Mouse (Mus musculus) retina, embryonic 14.5 days (tissue): ENCODE data around the gene Bola1.
A peak's percentile ranks its signal among the peaks of the same experiment; 100 is the strongest.
"Not testable (repeated sequence)": the region's sequence is repeated elsewhere in the genome, so short reads cannot be mapped to it uniquely, and the experiment has no call there.

ENCODE experiments used
- DNase-seq: peaks from one replicate; pipeline ENCODE4 v3.0.0-alpha.2; 2015; ENCODE audit warnings: low spot score

Gene Bola1

DNA sequence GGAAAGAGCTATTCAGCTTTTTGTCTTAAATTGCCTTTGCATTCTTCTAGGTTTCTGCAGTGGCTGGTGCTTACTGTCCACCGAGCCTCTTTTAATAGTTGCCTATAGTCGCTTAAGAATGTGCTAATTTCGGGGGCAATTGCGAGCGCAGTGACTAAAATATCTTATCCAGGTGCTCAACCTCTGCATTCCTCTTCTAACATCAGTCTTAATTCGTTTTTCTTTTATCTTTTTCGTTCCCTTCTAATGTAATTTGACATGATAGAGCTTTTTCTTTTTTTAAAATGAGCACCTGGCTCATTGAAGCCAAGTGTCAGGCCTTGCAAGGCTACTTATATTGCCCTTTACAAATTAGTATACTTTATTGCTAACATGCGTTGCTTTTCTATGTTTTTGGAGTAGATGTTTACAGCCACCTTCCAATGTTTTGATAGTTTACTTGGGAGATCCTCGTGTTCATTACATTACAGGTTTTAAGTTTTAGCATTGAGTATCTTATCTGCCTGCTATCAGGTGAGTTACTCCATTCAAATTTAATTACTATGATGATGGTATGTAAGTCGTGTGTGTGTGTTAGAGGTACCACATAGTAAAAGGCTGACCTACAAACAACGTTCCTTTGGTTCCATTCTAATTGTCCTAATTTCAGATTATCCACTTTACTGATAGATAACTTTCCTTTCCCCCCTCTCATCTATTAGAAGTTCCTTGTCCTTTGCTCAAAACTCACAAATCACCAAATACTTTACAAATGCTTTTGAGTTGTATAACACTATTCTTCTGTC, 28.0 kb upstream of the Bola1 start:
- no peak for DNase-seq

DNA sequence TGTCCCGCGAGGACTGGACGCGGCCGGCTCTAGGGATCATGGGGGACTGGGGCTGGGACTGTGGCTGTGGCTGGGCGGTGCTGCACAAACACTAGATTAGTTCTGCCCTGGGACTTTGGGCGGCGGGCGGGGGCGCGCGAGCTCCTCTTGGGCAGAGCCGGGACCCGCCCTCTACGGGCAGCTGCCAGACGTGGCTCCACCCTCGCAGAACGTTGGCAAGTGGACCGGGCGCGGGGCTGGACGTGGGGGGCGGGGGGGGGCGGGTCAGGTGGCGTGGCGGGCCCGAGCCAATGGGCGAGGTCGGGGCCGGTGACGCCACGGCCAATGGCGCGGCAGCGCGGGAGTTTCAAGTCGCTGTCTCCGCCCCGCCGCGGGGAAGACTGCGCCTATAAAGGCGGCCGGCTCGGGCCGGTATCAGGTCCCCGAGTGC, 26.9 kb upstream of the Bola1 start, which contains the start of gene Hist2h3c1:
Hist2h3c1 (plus strand) TSS at position 259 of the 430 bp plus-strand sequence.
- DNase-seq = not testable (repeated sequence)

DNA sequence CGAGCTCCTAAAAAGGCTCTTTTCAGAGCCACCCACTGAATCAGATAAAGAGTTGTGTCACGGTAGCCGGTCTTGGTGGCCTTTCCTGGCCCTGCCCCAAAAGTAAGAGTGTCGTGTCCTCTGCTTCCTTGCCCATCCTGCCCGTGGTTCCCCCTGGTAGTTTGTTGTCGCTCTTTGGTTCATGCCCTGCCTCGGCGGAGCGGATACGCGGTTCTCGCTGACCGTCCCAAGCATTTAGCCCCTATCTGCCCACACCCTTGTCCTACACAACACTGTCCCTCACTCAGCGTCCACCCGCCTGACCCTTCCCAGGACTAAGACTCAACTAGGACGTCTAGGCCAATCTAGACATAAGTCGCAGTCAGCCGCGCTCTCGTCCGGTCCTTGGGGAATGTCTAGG, 26.5 kb upstream of the Bola1 start:
- DNase-seq = not testable (repeated sequence)

DNA sequence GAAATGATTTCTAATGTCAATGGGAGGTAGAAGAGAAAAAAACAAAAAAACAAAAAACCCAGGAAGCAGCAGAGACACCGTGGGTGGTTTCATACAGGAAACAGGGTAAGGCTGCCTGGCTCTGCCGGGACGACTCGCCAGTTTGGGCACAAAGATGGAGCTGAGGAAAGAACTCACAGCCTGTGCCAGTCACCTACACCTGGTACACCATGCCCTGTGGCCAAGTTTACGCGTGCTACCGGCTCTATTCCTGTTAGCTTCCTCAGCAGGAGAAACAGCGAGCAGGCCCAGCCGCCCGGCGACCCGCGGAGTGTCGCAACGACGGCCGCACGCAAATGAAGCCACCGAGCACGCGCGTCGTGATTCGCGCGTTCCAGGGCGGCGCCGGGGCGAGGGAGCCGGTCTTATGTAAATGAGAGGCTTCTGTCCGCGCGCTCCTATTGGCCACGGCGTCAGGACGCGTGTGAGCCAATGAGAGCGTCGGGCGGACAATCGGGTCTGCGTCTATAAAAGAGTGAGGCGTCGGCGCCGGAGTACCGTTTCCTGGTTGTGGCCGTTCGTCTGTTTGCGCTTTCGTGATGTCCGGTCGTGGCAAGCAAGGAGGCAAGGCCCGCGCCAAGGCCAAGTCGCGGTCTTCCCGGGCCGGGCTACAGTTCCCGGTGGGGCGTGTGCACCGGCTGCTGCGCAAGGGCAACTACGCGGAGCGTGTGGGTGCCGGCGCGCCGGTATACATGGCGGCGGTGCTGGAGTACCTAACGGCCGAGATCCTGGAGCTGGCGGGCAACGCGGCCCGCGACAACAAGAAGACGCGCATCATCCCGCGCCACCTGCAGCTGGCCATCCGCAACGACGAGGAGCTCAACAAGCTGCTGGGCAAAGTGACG, 25.7 kb upstream of the Bola1 start, which contains the start of gene Hist2h2aa1:
Hist2h2aa1 (plus strand) TSS at position 495 of the 884 bp plus-strand sequence.
- peak; percentile 80 for DNase-seq

DNA sequence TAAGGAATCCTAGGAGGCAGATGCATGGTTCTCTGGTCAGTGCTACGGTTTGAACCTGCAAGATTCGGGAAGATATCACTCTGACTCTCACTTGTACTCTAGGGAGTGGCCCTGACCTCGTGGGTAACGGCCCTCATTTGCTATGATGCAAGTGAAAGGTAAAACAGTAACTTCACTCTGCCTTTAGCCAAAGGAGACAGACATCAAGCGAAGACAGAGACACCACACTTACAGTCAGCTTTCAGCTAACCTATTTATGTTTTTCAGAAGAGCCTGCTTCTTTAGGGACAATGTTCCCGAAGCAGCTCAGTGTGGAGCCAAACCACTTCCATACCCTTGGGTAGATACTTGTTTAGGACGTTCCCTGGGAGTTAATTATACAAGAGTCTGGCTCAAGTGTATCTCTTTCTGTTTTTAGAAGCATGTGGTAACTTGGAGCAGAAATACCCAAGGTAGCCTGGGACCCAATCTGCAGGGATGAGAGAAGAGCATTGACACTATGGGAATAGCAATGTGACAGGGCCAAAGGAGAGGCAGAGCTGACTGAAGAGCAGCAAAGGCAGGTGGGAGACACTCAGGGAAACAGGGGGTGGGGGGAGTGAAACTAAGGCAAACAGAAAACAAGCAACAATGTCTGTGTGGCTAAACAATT, 24.5 kb upstream of the Bola1 start:
- DNase-seq = no peak

DNA sequence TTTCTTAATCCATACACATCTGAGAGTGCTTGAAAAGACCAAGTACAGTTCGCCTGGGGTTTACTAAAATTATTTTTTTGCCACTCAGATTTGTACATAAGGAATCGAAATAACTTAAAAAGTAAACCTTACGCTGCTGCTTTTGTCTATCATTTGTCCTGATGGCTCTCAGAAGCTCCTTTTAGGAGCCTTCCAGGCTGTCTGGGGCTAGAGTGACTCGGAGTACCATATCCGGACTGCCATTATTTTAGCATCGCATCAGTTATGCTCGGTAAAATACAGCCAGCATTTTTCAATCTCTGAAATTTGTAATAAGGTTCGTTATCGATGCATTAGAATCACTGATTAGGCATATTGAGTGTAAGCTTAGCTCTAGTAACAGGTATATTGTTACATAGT, 21.3 kb upstream of the Bola1 start:
- DNase-seq = no peak

DNA sequence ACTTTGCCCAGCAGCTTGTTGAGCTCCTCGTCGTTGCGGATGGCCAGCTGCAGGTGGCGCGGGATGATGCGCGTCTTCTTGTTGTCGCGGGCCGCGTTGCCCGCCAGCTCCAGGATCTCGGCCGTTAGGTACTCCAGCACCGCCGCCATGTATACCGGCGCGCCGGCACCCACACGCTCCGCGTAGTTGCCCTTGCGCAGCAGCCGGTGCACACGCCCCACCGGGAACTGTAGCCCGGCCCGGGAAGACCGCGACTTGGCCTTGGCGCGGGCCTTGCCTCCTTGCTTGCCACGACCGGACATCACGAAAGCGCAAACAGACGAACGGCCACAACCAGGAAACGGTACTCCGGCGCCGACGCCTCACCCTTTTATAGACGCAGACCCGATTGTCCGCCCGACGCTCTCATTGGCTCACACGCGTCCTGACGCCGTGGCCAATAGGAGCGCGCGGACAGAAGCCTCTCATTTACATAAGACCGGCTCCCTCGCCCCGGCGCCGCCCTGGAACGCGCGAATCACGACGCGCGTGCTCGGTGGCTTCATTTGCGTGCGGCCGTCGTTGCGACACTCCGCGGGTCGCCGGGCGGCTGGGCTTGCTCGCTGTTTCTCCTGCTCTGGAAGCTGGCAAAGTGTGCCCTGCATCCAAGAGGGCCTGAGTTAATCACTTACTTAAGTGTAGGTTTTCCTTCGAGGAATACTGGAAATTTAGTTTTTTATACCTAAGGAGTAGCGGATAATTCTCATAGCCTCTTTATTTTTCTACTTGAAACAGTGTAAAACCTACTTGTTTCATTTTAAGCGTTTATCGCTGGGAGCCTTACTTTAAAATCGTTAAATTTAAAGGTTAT, 20.7 kb upstream of the Bola1 start, which contains the start of gene Hist2h2aa2:
Hist2h2aa2 (minus strand) TSS at position 328 of the 850 bp plus-strand sequence.
- DNase-seq = peak; percentile 65

DNA sequence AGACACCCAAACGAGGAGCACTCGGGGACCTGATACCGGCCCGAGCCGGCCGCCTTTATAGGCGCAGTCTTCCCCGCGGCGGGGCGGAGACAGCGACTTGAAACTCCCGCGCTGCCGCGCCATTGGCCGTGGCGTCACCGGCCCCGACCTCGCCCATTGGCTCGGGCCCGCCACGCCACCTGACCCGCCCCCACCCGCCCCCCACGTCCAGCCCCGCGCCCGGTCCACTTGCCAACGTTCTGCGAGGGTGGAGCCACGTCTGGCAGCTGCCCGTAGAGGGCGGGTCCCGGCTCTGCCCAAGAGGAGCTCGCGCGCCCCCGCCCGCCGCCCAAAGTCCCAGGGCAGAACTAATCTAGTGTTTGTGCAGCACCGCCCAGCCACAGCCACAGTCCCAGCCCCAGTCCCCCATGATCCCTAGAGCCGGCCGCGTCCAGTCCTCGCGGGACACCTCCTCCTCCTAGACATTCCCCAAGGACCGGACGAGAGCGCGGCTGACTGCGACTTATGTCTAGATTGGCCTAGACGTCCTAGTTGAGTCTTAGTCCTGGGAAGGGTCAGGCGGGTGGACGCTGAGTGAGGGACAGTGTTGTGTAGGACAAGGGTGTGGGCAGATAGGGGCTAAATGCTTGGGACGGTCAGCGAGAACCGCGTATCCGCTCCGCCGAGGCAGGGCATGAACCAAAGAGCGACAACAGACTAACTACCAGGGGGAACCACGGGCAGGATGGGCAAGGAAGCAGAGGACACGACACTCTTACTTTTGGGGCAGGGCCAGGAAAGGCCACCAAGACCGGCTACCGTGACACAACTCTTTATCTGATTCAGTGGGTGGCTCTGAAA, 19.7 kb upstream of the Bola1 start, which contains the start of gene Hist2h3c2:
Hist2h3c2 (minus strand) TSS at position 174 of the 840 bp plus-strand sequence.
- DNase-seq = not testable (repeated sequence)

DNA sequence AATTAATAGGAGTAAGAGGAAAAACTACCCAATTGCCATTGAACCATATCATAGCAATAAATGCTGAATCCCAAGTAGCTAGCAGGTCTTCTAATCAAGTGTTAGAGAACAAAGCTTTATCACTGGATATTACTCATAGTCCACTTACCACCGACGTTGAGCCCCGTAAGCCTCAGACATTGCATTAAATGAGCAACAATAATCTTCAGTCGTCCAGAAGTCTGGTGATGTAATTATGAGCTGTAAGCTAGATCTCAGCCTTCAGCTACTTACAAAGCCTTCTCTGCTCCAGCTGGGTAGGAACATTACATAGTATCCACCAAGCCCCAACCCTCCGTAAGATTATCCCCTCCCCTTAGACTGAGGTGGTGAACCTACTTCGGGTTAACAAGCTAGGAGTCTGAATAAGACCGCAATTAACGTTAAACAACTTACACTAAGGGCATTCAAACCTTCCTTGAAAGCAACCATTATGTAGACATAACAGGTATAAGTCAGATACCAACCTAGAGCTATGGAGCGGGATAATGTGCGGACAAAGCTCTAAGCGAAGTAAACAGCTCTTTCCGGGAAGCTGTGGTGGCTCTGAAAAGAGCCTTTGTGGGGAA, 18.5 kb upstream of the Bola1 start:
- DNase-seq = peak; percentile 60

DNA sequence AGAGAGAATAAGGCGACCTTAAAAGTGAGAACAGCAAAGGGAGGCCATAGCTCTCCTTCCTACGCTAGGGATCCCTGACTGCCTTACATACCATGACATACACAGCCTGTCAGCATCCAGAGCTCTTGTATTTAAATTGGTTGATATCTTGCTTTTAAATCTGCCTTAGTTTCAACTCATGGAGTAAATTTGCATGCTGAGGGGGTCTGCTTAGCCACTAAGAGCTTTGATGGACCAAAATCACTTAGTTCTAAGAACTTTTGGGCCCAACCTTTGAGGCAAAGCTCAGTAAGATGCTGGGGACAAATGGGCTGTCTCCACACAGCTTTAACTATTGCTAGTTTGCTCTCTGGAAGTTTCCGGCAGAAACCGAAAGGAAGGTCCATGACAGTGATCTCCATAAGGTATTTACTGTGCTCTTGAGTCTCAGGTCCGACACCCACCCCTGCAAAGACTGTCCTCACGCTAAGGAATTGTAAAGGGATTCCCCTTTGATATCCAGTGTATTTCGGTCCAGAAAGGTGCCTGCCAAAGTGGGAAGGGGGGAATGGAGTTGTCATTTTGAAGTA, 17.9 kb upstream of the Bola1 start:
- DNase-seq = peak; percentile 40

DNA sequence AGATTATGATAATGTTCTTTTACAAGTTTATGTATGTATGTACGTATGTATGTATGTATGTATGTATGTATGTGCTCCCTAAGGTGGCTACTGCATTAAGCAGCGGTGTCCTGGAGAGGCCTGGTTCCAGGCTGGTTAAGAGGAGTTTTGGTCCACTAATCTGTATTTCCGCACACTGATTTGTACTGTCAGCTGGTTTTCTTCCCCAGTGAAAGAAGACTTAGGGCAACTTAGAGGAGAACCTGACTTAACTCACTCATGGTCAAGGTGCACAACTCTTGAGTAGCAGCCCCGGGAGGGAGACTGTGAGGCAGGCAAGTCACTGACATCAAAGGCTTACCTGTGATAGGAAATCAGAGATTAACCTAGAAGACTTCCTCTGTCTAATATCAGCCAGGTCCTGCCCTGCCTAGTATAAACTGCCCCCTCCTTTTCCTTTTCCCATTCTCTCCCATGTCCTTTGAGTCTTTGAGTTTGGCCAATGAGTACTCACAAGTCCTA, 17.4 kb upstream of the Bola1 start:
- DNase-seq = no peak

DNA sequence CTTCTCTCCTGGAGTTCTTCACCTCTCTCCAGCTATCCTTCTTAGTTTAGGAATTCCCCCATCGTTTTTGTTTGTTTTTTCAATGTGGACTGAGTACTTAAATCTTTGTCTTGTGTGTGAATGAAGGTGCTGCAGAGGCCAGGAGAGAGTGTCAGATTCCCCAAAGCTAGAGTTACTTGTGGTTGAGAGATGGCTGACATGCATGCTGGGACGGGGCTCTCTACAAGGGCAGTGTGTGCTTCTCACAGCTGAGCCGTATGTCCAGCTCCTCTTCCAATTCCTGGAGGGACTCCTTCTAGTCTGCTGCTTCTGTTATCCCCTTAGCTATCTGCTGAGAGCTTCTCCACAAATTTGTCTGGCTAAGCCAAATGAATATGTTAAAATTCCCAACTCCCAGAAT, 16.3 kb upstream of the Bola1 start:
- DNase-seq = no peak

DNA sequence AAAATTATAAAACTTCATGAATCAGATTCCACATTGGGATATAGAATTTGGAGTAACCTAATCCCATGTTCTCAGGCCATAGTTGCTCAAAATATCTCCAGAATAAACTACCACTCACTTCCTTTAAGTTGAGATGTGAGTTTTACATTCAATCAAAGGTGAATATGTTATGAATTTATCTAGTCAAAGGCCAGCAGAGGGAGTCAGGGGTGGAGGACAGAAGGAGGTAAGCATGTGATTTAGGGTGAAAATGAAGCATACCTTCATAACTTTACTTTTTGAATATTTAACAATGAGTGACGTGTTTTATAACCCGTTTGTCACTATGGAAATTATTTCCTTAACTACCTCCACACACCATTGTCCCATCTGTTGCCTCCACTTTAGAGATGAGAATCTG, 15.4 kb upstream of the Bola1 start:
- DNase-seq = no peak

DNA sequence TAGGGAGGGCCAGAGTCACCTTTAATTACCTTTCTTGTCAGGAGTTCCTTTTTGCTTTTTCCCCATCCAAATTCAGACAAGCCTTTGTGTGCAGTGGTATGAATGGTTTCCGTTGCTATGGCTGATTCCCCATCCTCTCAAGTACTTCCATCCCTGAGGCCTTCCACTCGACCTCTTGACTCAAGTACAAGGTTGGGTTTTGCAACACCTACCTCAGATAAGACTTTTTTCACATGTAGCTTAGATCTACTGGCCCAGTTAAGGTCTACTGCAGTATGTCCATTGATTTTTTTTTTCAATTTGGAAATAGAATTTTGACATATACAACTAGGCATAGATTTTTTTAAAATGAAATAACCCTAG, 12.2 kb upstream of the Bola1 start:
- no peak for DNase-seq

DNA sequence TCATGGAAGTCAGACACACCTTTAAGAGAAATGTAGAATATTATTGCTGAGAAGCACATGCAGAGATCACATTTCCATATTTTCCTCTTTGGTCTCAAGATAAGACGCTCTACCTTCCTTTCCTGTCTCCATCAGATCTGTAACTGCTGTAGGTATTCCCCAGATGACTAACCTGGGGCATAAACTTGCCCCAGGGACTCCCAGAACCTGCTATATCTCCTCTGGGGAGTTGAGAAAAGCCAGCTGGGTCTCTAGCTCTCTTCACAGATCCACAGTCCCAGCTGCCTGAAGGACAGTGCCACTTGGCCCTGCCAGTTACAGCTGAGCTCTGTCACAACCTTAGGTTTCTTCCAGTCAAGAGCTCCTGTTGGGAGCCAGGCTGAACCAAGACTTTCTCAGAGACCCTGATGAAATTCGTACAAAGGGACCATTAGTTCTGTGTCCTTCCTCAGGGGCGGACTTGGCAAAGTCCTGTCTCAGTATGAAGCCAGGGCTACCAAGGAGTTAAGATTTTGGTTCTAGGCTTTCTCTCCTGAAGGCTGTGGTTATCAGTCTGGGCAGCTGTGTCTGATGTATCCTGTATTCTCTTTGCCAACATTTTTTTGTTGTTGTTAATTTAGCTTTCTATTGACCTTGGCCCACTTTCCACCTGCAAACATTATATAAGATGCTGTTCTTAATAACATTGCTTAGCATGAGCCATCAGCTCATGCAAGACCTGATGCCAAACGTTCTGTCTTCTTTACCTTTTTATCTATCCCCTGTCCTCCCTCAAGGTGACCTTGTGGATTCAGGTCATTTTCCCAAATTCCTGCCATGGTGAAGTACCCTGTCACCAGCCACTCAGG, 11.6 kb upstream of the Bola1 start:
- DNase-seq = no peak

DNA sequence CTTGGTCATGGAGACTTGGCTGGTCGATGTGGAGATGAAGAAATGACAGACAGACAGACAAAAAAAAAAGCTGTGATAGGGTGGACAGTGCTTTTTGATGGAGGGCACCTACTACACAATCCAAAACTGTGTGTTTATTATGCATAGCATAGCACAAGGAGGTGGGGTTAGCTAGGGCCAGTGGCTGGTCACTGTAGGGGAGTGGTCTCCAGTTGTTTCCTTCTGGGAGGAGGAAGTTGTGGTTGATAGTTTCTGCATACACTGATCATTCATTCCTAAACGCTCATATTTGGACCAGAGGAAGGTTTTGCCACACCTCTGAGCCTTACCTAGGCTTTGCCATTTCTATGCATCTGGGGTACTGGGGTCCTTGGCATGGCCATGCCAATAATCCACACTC, 10.9 kb upstream of the Bola1 start:
- DNase-seq = no peak

DNA sequence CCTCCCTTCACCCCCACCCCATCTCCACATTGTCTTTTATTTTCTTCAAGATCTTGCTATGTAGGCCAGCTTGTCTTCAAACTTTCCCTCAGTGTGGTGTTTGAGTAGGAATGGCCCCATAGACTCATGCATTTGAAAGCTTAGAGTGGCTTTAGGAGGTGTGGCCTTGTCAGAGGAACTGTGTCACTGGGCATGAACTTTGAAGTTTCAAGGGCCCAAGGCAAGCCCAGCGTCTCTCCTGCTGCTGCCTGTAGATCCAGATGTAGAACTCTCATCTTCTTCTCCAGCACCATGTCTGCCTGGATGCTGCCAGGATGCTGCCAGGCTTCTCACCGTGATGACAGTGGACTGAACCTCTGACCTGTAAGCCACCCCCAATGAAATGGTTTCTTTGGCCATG, 9.3 kb upstream of the Bola1 start:
- no peak for DNase-seq
